Comparison of ENCODE assay signal across 9 mouse cellular contexts in the genomic region with DNA sequence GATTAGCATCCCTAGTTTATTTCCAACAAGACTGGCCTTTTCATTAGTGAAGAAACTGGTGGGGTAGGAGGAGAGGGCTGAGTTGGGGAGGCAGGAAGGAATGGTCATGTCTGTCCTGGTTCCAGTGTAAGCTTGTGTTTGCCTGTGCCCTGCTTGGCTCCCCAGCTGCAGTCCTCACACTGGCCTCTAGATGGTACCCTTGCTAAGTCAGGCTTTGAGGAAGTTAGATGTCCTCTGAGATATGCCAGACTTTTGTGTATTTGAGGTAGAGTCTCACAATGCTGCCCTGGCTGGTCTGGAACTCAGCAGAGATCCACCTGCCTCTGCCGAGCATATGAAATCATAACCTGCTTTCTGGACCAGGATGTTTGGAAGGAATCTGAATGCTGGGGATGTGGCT. TPM values are rescaled to one million over a fixed set of nuclear protein-coding genes. Genes with fewer than 3 reads are reported as not detected.
DNase-seq lines count a peak whose midpoint lies in the region; ATAC-seq and TF ChIP-seq lines count a peak whose summit lies in the region.
"Had no signal": no experiment of that assay in that cellular context is flagged by ENCODE, and none has a peak within 500 bp of the region (broad histone marks: within the 10 kb centered on the region; RNA-seq: fewer than 3 reads in every experiment).

No protein-coding gene starts in this region.

- peaks cover 3% of the 10 kb centered on the region; the same call in 1 of the 2 replicates for H3K4me1 ChIP-seq in intestine, postnatal 0 days (replicated peaks; ENCODE audit: control insufficient read depth, insufficient read depth, low read length)
- H3K4me1 ChIP-seq in intestine, embryonic 16.5 days (ENCODE audit: control insufficient read depth, insufficient read depth, low read length), result peaks cover 20% of the 10 kb centered on the region
- H3K4me1 ChIP-seq in midbrain, postnatal 0 days (ENCODE audit: insufficient read depth, low read length), result 0 out of 2 replicates have a peak, but pooled peaks cover 6% of the 10 kb centered on the region

- H3K4me3 ChIP-seq in intestine, postnatal 0 days (ENCODE audit: low read depth, low read length), result no peak overlapping the region
- no peak overlapping the region for H3K4me3 ChIP-seq in intestine, embryonic 16.5 days (ENCODE audit: low read length)
- H3K4me3 ChIP-seq in midbrain, postnatal 0 days (ENCODE audit: low read depth, low read length), result no peak overlapping the region
- H3K4me3 ChIP-seq: embryonic facial prominence, embryonic 13.5 days had no signal

- peaks cover 29% of the 10 kb centered on the region for H3K36me3 ChIP-seq in intestine, postnatal 0 days (ENCODE audit: control insufficient read depth, insufficient read depth)
- 0 out of 2 replicates have a peak, but pooled peaks cover 7% of the 10 kb centered on the region for H3K36me3 ChIP-seq in intestine, embryonic 16.5 days (ENCODE audit: control insufficient read depth, insufficient read depth, low read length)
- peaks cover 18% of the 10 kb centered on the region for H3K36me3 ChIP-seq in midbrain, postnatal 0 days (ENCODE audit: insufficient read depth, low read length)

- H3K9ac ChIP-seq in intestine, postnatal 0 days (ENCODE audit: low read depth, low read length), result no peak overlapping the region
- no peak overlapping the region for H3K9ac ChIP-seq in intestine, embryonic 16.5 days (ENCODE audit: low read depth, low read length)
- no peak overlapping the region for H3K9ac ChIP-seq in midbrain, postnatal 0 days (replicated peaks; ENCODE audit: low read length, poor library complexity, severe bottlenecking)
- H3K9ac ChIP-seq: embryonic facial prominence, embryonic 13.5 days had no signal

- H3K9me3 ChIP-seq in intestine, postnatal 0 days (ENCODE audit: control insufficient read depth), result no peaks in the 10 kb centered on the region
- no peaks in the 10 kb centered on the region for H3K9me3 ChIP-seq in intestine, embryonic 16.5 days (ENCODE audit: control insufficient read depth, low read length)
- H3K9me3 ChIP-seq in midbrain, postnatal 0 days (ENCODE audit: low read length), result no peaks in the 10 kb centered on the region
- H3K9me3 ChIP-seq: embryonic facial prominence, embryonic 13.5 days had no signal

- no peak overlapping the region for H3K4me2 ChIP-seq in intestine, postnatal 0 days (replicated peaks; ENCODE audit: low read depth)
- no peak overlapping the region for H3K4me2 ChIP-seq in intestine, embryonic 16.5 days (ENCODE audit: low read depth, low read length)
- H3K4me2 ChIP-seq in midbrain, postnatal 0 days (ENCODE audit: low read depth, low read length, poor library complexity, severe bottlenecking), result no peak overlapping the region
- H3K4me2 ChIP-seq: embryonic facial prominence, embryonic 13.5 days had no signal

- H3K27me3 ChIP-seq in intestine, postnatal 0 days (replicated peaks; ENCODE audit: control insufficient read depth, insufficient read depth, low read length), result no peaks in the 10 kb centered on the region
- no peaks in the 10 kb centered on the region for H3K27me3 ChIP-seq in intestine, embryonic 16.5 days (replicated peaks; ENCODE audit: control insufficient read depth, insufficient read depth, low read length)
- H3K27me3 ChIP-seq in midbrain, postnatal 0 days (ENCODE audit: insufficient read depth, low read length), result no peaks in the 10 kb centered on the region
- H3K27me3 ChIP-seq: embryonic facial prominence, embryonic 13.5 days had no signal

- 23% methylated on average over 1 of the region's 1 CpGs for WGBS in intestine, postnatal 0 days
- 41% methylated on average over 1 of the region's 1 CpGs for WGBS in intestine, embryonic 16.5 days
- WGBS in midbrain, postnatal 0 days, result 50% methylated on average over 1 of the region's 1 CpGs

- H3K27ac ChIP-seq in intestine, postnatal 0 days (ENCODE audit: low read depth, low read length), result no peak overlapping the region
- H3K27ac ChIP-seq in intestine, embryonic 16.5 days (ENCODE audit: low read length), result no peak overlapping the region
- no peak overlapping the region for H3K27ac ChIP-seq in midbrain, postnatal 0 days (ENCODE audit: low read depth, low read length)
- H3K27ac ChIP-seq: embryonic facial prominence, embryonic 13.5 days had no signal

- TF ChIP-seq CTCF in intestine, postnatal 0 days (IDR thresholded peaks at IDR 0.05; ENCODE audit: low read depth), result peak; percentile 94
- peak; percentile 86 for TF ChIP-seq CTCF in midbrain, postnatal 0 days (IDR thresholded peaks at IDR 0.05)

- ATAC-seq in intestine, postnatal 0 days, result no peak; the same call in 1 of the 2 replicates
- ATAC-seq in intestine, embryonic 16.5 days, result no peak
- ATAC-seq in midbrain, postnatal 0 days (ENCODE audit: low FRiP score), result no peak

- DNase-seq in adrenal gland, adult 18-20 months (ENCODE audit: low spot score in 2 of 2), result peak; percentile 80 to 84
- DNase-seq in embryo, embryonic 11 days, result peak; percentile 75
- peak; percentile 58 to 77 for DNase-seq in heart, adult 9 months (ENCODE audit: low spot score in 2 of 2)
- DNase-seq in layer of hippocampus, postnatal 36 days, result peak; percentile 68 to 73
- DNase-seq in midbrain, postnatal 0 days (ENCODE audit: low spot score), result peak; percentile 57
- peak; percentile 80 to 90 for DNase-seq in spleen, postnatal 4 days (ENCODE audit: low spot score in 2 of 2)

RNA-seq across cellular contexts. Expression of gene Retsat, which starts 3.5 kb away (rescaled TPM):
- polyA plus RNA-seq in intestine, postnatal 0 days (2015; fragmentation: Nextera tagmentation; extraction: Ambion mirVana), result 24.6 and 26.4 TPM in 2 replicates
- polyA plus RNA-seq in intestine, embryonic 16.5 days (2015; fragmentation: Nextera tagmentation; extraction: Ambion mirVana), result 41.1 and 44.0 TPM in 2 replicates
- total RNA-seq in adrenal gland, adult 18-20 months (2021), result 100 to 1,000 TPM; 332 to 343 TPM
- total RNA-seq in layer of hippocampus, postnatal 36 days (2021), result 10 to 100 TPM; 54.3 to 55.6 TPM
- 4.4 and 4.5 TPM in 2 replicates for total RNA-seq in midbrain, postnatal 0 days (2014; rRNA removed)
- polyA plus RNA-seq in midbrain, postnatal 0 days (2015; fragmentation: Nextera tagmentation; extraction: Ambion mirVana), result 6.8 and 7.5 TPM in 2 replicates

RNA-seq across cellular contexts. Expression of gene Elmod3, which starts 3.5 kb away (rescaled TPM):
- polyA plus RNA-seq in intestine, postnatal 0 days (2015; fragmentation: Nextera tagmentation; extraction: Ambion mirVana), result 11.1 and 11.7 TPM in 2 replicates
- polyA plus RNA-seq in intestine, embryonic 16.5 days (2015; fragmentation: Nextera tagmentation; extraction: Ambion mirVana), result 15.6 and 15.8 TPM in 2 replicates
- total RNA-seq in adrenal gland, adult 18-20 months (2021), result 10 to 100 TPM; 10.9 to 13.5 TPM
- 10 to 100 TPM; 20.3 to 22.3 TPM for total RNA-seq in layer of hippocampus, postnatal 36 days (2021)
- 12.5 and 18.3 TPM in 2 replicates for total RNA-seq in midbrain, postnatal 0 days (2014; rRNA removed)
- 16.0 and 17.9 TPM in 2 replicates for polyA plus RNA-seq in midbrain, postnatal 0 days (2015; fragmentation: Nextera tagmentation; extraction: Ambion mirVana)

RNA-seq across cellular contexts. Expression of gene Tgoln1, which starts 15.1 kb away (rescaled TPM):
- 133 and 136 TPM in 2 replicates for polyA plus RNA-seq in intestine, postnatal 0 days (2015; fragmentation: Nextera tagmentation; extraction: Ambion mirVana)
- polyA plus RNA-seq in intestine, embryonic 16.5 days (2015; fragmentation: Nextera tagmentation; extraction: Ambion mirVana), result 48.8 and 57.5 TPM in 2 replicates
- 100 to 1,000 TPM; 241 to 257 TPM for total RNA-seq in adrenal gland, adult 18-20 months (2021)
- 10 to 100 TPM; 88.8 to 91.6 TPM for total RNA-seq in layer of hippocampus, postnatal 36 days (2021)
- 34.2 and 36.2 TPM in 2 replicates for total RNA-seq in midbrain, postnatal 0 days (2014; rRNA removed)
- polyA plus RNA-seq in midbrain, postnatal 0 days (2015; fragmentation: Nextera tagmentation; extraction: Ambion mirVana), result 37.7 and 39.2 TPM in 2 replicates

RNA-seq across cellular contexts. Expression of gene Capg, which starts 57.5 kb away (rescaled TPM):
- 25.2 and 28.5 TPM in 2 replicates for polyA plus RNA-seq in intestine, postnatal 0 days (2015; fragmentation: Nextera tagmentation; extraction: Ambion mirVana)
- 33.1 and 35.2 TPM in 2 replicates for polyA plus RNA-seq in intestine, embryonic 16.5 days (2015; fragmentation: Nextera tagmentation; extraction: Ambion mirVana)
- 10 to 100 TPM; 43.1 to 57.0 TPM for total RNA-seq in adrenal gland, adult 18-20 months (2021)
- 1 to 10 TPM; 2.3 to 2.9 TPM for total RNA-seq in layer of hippocampus, postnatal 36 days (2021)
- 6.7 and 12.2 TPM in 2 replicates for total RNA-seq in midbrain, postnatal 0 days (2014; rRNA removed)
- polyA plus RNA-seq in midbrain, postnatal 0 days (2015; fragmentation: Nextera tagmentation; extraction: Ambion mirVana), result 6.3 and 8.0 TPM in 2 replicates

Comparison
In these comparisons a context has a peak if more than half of its experiments do, and no peak if none do; other contexts are left out.
1. RNA of gene Retsat, which starts 3.5 kb away (total RNA-seq): 332 to 343 TPM in adrenal gland, adult 18-20 months and 54.3 to 55.6 TPM in layer of hippocampus, postnatal 36 days; 4.4 to 4.5 TPM in midbrain, postnatal 0 days; every median in the first group is over 10 times any median in the second.
2. Peak in every context shown above with its lines, with median percentiles within 50 percentile points of each other: DNase-seq.